Mouse (Mus musculus) limb, embryonic 13.5 days (tissue): ENCODE data around the gene Zfp663. TPM values are rescaled to one million over a fixed set of nuclear protein-coding genes. Genes with fewer than 3 reads are reported as not detected.

Source experiments
- ATAC-seq: fragments of 200-750 bp; cut with Nextera tagmentation; 2 replicates; pipeline ENCODE4 v1.8.0; 2017; ENCODE audit warnings: low read depth, moderate number of reproducible peaks, moderate TSS enrichment; ENCODE audit not compliant: low FRiP score
- H3K27ac ChIP-seq: fragments of 300-500 bp; sonication (generic); 2 replicates; pipeline ENCODE4 v1.5.1; 2015; ENCODE audit warnings: inconsistent platforms, mild to moderate bottlenecking, moderate library complexity
- H3K27me3 ChIP-seq: fragments of 300-500 bp; sonication (generic); 2 replicates; pipeline ENCODE4 v1.6.1; 2015; ENCODE audit warnings: mild to moderate bottlenecking, inconsistent platforms
- H3K36me3 ChIP-seq: fragments of 300-500 bp; sonication (generic); 2 replicates; pipeline ENCODE4 v1.6.1; 2015; ENCODE audit warnings: inconsistent platforms, mild to moderate bottlenecking, moderate library complexity
- H3K4me1 ChIP-seq: fragments of 300-500 bp; sonication (generic); 2 replicates; pipeline ENCODE4 v1.6.1; 2015; ENCODE audit warnings: inconsistent platforms
- H3K4me2 ChIP-seq: fragments of 300-500 bp; sonication (generic); replicated peaks from 2 replicates; pipeline ENCODE4 v1.6.1; 2015; ENCODE audit warnings: inconsistent platforms, mild to moderate bottlenecking, moderate library complexity
- H3K4me3 ChIP-seq: fragments of 300-500 bp; sonication (generic); 2 replicates; pipeline ENCODE4 v1.5.1; 2015; ENCODE audit warnings: moderate library complexity, mild to moderate bottlenecking, inconsistent platforms
- H3K9ac ChIP-seq: fragments of 300-500 bp; sonication (generic); 2 replicates; pipeline ENCODE4 v1.6.1; 2015; ENCODE audit warnings: mild to moderate bottlenecking, inconsistent platforms
- H3K9me3 ChIP-seq: fragments of 300-500 bp; sonication (generic); 2 replicates; pipeline ENCODE4 v1.6.1; 2016; ENCODE audit warnings: inconsistent platforms
- WGBS: fragments of 180-500 bp; shearing (Covaris S2); methylation state at CpG from one replicate; pipeline ENCODE4 v1.1.7; 2015; 5-methylcytosine and 5-hydroxymethylcytosine counted together
- polyA plus RNA-seq: library from polyadenylated mRNA; unstranded; fragments of >200 nt; fragmentation: Nextera tagmentation; extraction: Ambion mirVana; gene quantifications from 2 replicates; pipeline ENCODE4 v1.2.1, GENCODE M21; 2015

The Zfp663 gene
- polyA plus RNA-seq, 1 experiment from 2014 or later = 0.75 TPM

GRCm38 (mm10) chr2:165317621-165318263 lies 50.8 kb downstream of the Zfp663 start:
- 50% methylated on average over 16 of the region's 16 CpGs for WGBS
- 0 out of 2 replicates have a peak overlapping the region, but pooled peaks have one; percentile 0 for H3K4me2 ChIP-seq
- H3K4me3 ChIP-seq = no peak overlapping the region

GRCm38 (mm10) chr2:165316837-165317473 lies 51.6 kb downstream of the Zfp663 start:
- Histone ChIP-seq H3K27ac (no peak overlapping the region; the same call in 1 of the 2 replicates), H3K27me3 (no peaks in the 10 kb centered on the region), H3K36me3 (peaks cover 44% of the 10 kb centered on the region), H3K4me1 (peaks cover 50% of the 10 kb centered on the region), H3K4me2 (no peak overlapping the region), H3K9me3 (no peaks in the 10 kb centered on the region), H3K4me3 (no peak overlapping the region), H3K9ac (peak overlapping the region; percentile 51; the same call in 1 of the 2 replicates)
- ATAC-seq = peak; percentile 62
- 16% methylated on average over 9 of the region's 9 CpGs for WGBS

More at GRCm38 (mm10) chr2:165317621-165318263, 50.8 kb downstream of the Zfp663 start:
- peaks cover 50% of the 10 kb centered on the region for H3K4me1 ChIP-seq
- no peak for ATAC-seq
- no peaks in the 10 kb centered on the region for H3K9me3 ChIP-seq
- peak overlapping the region; percentile 51 for H3K9ac ChIP-seq
- no peak overlapping the region for H3K27ac ChIP-seq
- H3K27me3 ChIP-seq = no peaks in the 10 kb centered on the region
- H3K36me3 ChIP-seq = peaks cover 36% of the 10 kb centered on the region

GRCm38 (mm10) chr2:165316204-165316603 lies 52.3 kb downstream of the Zfp663 start:
- Histone ChIP-seq H3K27ac (no peak overlapping the region), H3K9ac (no peak overlapping the region), H3K4me3 (no peak overlapping the region), H3K9me3 (no peaks in the 10 kb centered on the region), H3K4me2 (no peak overlapping the region), H3K27me3 (no peaks in the 10 kb centered on the region), H3K4me1 (peaks cover 43% of the 10 kb centered on the region), H3K36me3 (peaks cover 52% of the 10 kb centered on the region)
- WGBS = 59% methylated on average over 10 of the region's 10 CpGs
- no peak for ATAC-seq

GRCm38 (mm10) chr2:165314197-165314596 lies 54.3 kb downstream of the Zfp663 start:
- no peak overlapping the region for H3K9ac ChIP-seq
- peaks cover 29% of the 10 kb centered on the region for H3K4me1 ChIP-seq
- ATAC-seq = no peak
- 93% methylated on average over 8 of the region's 8 CpGs for WGBS
- H3K4me3 ChIP-seq = no peak overlapping the region
- no peaks in the 10 kb centered on the region for H3K27me3 ChIP-seq
- H3K36me3 ChIP-seq = peaks cover 72% of the 10 kb centered on the region
- H3K27ac ChIP-seq = no peak overlapping the region
- H3K9me3 ChIP-seq = no peaks in the 10 kb centered on the region
- no peak overlapping the region for H3K4me2 ChIP-seq

- H3K27ac ChIP-seq = no peak overlapping the region
- no peak overlapping the region for H3K4me2 ChIP-seq
- H3K4me1 ChIP-seq = peaks cover 10% of the 10 kb centered on the region
- ATAC-seq = no peak
- no peak overlapping the region for H3K9ac ChIP-seq
- H3K36me3 ChIP-seq = peaks cover 90% of the 10 kb centered on the region
- no peaks in the 10 kb centered on the region for H3K9me3 ChIP-seq
- no peak overlapping the region for H3K4me3 ChIP-seq
- no peaks in the 10 kb centered on the region for H3K27me3 ChIP-seq
- WGBS = 78% methylated on average over 7 of the region's 7 CpGs
Measured at GRCm38 (mm10) chr2:165312381-165312780, 56.1 kb downstream of the Zfp663 start.

GRCm38 (mm10) chr2:165311577-165311976 lies 57.0 kb downstream of the Zfp663 start:
- 89% methylated on average over 12 of the region's 12 CpGs for WGBS
- Histone ChIP-seq H3K4me1 (peaks cover 2% of the 10 kb centered on the region), H3K27ac (no peak overlapping the region), H3K9me3 (no peaks in the 10 kb centered on the region), H3K27me3 (no peaks in the 10 kb centered on the region), H3K4me3 (no peak overlapping the region), H3K36me3 (peaks cover 97% of the 10 kb centered on the region), H3K9ac (no peak overlapping the region), H3K4me2 (no peak overlapping the region)
- no peak for ATAC-seq

- 66% methylated on average over 13 of the region's 13 CpGs for WGBS
- Histone ChIP-seq H3K9ac (no peak overlapping the region), H3K36me3 (peaks cover 97% of the 10 kb centered on the region)
Measured at GRCm38 (mm10) chr2:165310818-165311425, 57.6 kb downstream of the Zfp663 start.

GRCm38 (mm10) chr2:165307801-165308200 lies 60.7 kb downstream of the Zfp663 start:
- Histone ChIP-seq H3K9ac (no peak overlapping the region), H3K4me2 (no peak overlapping the region), H3K36me3 (peaks cover 98% of the 10 kb centered on the region), H3K4me3 (no peak overlapping the region), H3K27me3 (no peaks in the 10 kb centered on the region), H3K4me1 (no peaks in the 10 kb centered on the region), H3K27ac (no peak overlapping the region), H3K9me3 (no peaks in the 10 kb centered on the region)
- WGBS = 91% methylated on average over 6 of the region's 6 CpGs
- ATAC-seq = no peak

More at GRCm38 (mm10) chr2:165310818-165311425, 57.6 kb downstream of the Zfp663 start:
- ATAC-seq = no peak
- Histone ChIP-seq H3K27ac (no peak overlapping the region), H3K4me3 (no peak overlapping the region), H3K27me3 (no peaks in the 10 kb centered on the region), H3K4me1 (no peaks in the 10 kb centered on the region), H3K4me2 (no peak overlapping the region), H3K9me3 (no peaks in the 10 kb centered on the region)

GRCm38 (mm10) chr2:165305438-165305837 lies 63.1 kb downstream of the Zfp663 start:
- H3K4me2 ChIP-seq = no peak overlapping the region
- H3K27ac ChIP-seq = no peak overlapping the region
- WGBS = 94% methylated on average over 8 of the region's 8 CpGs
- peaks cover 97% of the 10 kb centered on the region for H3K36me3 ChIP-seq
- H3K4me1 ChIP-seq = no peaks in the 10 kb centered on the region
- no peak overlapping the region for H3K4me3 ChIP-seq
- H3K9me3 ChIP-seq = no peaks in the 10 kb centered on the region
- no peaks in the 10 kb centered on the region for H3K27me3 ChIP-seq
- ATAC-seq = no peak
- H3K9ac ChIP-seq = no peak overlapping the region

GRCm38 (mm10) chr2:165304819-165305218 lies 63.7 kb downstream of the Zfp663 start:
- Histone ChIP-seq H3K4me2 (no peak overlapping the region), H3K27me3 (no peaks in the 10 kb centered on the region), H3K4me3 (no peak overlapping the region), H3K27ac (no peak overlapping the region), H3K9ac (no peak overlapping the region), H3K36me3 (peaks cover 97% of the 10 kb centered on the region), H3K4me1 (no peaks in the 10 kb centered on the region), H3K9me3 (no peaks in the 10 kb centered on the region)
- ATAC-seq = no peak
- WGBS = 91% methylated on average over 19 of the region's 19 CpGs

- H3K9ac ChIP-seq = no peak overlapping the region; the same call in 1 of the 2 replicates
- peaks cover 97% of the 10 kb centered on the region for H3K36me3 ChIP-seq
- H3K9me3 ChIP-seq = no peaks in the 10 kb centered on the region
- 88% methylated on average over 6 of the region's 6 CpGs for WGBS
- ATAC-seq = no peak
- H3K4me2 ChIP-seq = no peak overlapping the region
- H3K4me1 ChIP-seq = no peaks in the 10 kb centered on the region
- no peak overlapping the region for H3K4me3 ChIP-seq
- no peak overlapping the region for H3K27ac ChIP-seq
- no peaks in the 10 kb centered on the region for H3K27me3 ChIP-seq
Measured at GRCm38 (mm10) chr2:165303354-165304012, 65.0 kb downstream of the Zfp663 start.

GRCm38 (mm10) chr2:165301409-165301808 lies 67.1 kb downstream of the Zfp663 start:
- H3K9ac ChIP-seq = no peak overlapping the region
- no peak overlapping the region for H3K4me3 ChIP-seq
- no peak for ATAC-seq
- H3K4me1 ChIP-seq = no peaks in the 10 kb centered on the region
- no peak overlapping the region for H3K4me2 ChIP-seq
- no peak overlapping the region for H3K27ac ChIP-seq
- no peaks in the 10 kb centered on the region for H3K27me3 ChIP-seq
- no peaks in the 10 kb centered on the region for H3K9me3 ChIP-seq
- H3K36me3 ChIP-seq = peaks cover 98% of the 10 kb centered on the region
- 79% methylated on average over 3 of the region's 3 CpGs for WGBS
